Mouse (Mus musculus) c-Kit-positive CD71-positive TER-119-negative erythroid progenitor cells, embryonic 14.5 days (primary cell): ENCODE results near the gene Cpeb2.

Experiments
- DNase-seq: peaks from one replicate; pipeline ENCODE4 v3.0.0-alpha.2; 2013; ENCODE audit warnings: low read depth

Gene Cpeb2

DNA sequence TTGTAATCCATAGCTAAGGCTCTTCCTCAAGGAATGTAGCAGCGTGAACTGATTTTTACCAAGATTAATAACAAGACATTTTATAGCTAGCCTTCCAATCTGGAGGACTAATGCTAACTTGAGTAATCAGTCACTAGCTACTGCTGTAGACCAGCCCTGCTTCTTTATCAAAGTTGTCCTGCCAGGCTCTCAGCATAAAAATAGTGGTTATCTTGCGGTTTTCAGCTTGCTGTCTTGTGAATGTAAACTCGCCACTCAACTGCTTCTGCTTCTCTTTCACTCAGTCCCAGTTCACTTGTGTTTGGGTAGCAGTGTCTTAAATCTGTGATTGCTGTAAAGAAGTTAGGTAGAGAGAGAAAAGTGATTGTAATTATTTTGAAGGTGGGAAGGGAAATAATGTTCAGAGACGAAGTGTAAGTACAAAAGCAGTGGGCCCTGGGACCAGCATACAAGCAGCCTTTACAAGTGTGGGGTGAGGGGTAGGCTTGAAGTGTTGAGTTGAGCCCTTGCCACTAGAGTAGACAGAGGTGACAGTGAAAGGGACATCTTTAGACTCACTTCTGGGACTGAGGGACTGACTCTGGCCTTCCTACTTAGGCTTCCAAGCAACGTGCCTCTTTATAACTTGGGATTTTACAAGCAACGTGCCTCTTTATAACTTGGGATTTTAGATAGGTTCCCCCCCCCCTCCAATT is 6.3 kb downstream of the Cpeb2 start:
- DNase-seq, result no peak

DNA sequence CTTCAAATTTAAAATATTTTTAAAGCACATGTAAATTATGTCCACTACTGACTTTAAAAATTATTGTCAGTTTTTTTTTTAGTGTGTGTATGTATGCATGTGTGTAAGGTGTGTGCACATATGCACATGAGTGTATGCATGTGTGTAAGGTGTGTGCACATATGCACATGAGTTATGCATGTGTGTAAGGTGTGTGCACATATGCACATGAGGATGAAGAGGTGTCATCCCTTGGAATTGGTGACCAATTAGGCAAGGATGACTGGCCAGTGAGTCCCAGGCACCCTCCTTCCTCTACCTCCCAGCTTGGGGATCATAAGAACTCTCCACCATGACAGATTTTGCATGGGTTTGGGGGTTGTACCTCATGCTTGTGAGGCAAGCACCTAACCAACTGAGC is 7.8 kb downstream of the Cpeb2 start:
- DNase-seq, result no peak

DNA sequence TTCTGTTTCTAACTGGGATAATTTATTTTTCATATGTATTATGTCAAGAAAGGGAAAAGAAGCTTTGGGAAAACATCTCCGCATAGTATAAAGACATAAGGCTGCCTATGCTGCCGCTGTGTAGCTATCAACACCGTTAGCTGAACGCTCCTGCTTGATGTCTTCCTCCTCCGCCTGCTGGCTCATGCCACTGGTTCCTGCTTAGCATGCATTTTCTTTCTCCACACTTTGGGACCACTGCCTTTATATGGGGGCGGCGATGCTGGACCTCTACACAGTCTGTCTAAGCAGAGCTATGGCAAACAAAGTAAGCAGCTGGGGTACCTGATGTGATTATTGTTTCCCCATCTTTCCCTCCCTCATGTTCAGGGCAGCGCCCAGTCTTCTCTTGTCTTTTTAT is 13.3 kb downstream of the Cpeb2 start:
- no peak for DNase-seq

DNA sequence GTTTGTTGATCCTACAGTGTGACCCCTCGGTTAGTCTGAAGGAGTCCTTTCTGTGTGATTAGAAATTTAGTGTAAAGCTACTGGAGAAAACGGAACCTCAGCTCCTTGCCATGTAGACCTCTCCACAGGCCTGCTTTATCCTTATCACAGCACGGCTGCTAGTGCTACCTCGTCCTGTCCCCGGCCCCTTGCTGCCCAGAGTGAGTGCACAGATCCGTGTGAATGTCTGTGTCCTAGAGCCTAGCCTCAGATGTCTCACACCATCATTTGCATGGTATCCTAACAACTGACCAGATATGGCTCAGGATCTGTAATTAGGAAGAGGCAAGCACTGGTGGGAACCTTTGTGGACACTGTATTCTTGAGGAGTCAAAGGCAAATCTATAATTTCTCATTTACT is 14.0 kb downstream of the Cpeb2 start:
- no peak for DNase-seq

DNA sequence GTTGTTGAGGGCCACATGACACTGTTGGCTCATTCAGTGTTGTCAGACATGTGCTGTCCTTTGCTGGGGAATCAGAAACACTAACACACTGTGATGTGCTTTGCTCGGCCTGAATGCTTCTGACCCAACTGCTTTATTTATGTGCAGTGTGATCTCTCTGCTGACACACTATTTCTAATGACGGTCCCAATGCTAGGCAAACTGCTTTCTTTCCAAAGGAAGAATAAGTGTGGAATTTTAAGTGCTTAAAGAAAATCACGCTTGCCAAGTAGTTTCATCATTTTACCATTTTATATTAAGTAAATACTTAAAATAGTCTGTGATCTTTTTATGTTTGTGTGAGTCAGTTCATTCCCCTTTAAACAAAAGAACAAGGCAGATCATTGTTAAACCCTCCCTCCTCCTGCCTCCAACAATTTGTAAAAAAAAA is 15.0 kb downstream of the Cpeb2 start:
- DNase-seq, result no peak

DNA sequence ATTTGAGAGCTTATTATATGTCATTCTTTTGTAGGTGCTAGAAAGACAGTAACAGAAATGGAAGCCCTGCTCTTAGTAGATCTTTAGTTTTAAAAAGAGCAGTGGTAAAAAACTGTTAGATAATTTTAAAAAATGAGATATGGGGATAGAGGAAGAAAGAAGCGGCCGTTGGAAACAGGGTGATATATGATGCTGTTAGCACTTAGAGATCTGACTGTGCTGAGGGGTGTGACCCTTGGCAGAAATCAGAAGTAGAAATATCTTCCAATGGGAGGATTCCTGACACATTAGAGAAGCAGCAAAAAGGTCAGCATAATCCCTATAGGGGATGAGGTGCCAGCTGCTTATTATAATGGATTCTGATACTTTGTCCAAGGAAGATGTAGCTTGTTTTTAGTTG is 24.5 kb downstream of the Cpeb2 start:
- DNase-seq, result no peak

DNA sequence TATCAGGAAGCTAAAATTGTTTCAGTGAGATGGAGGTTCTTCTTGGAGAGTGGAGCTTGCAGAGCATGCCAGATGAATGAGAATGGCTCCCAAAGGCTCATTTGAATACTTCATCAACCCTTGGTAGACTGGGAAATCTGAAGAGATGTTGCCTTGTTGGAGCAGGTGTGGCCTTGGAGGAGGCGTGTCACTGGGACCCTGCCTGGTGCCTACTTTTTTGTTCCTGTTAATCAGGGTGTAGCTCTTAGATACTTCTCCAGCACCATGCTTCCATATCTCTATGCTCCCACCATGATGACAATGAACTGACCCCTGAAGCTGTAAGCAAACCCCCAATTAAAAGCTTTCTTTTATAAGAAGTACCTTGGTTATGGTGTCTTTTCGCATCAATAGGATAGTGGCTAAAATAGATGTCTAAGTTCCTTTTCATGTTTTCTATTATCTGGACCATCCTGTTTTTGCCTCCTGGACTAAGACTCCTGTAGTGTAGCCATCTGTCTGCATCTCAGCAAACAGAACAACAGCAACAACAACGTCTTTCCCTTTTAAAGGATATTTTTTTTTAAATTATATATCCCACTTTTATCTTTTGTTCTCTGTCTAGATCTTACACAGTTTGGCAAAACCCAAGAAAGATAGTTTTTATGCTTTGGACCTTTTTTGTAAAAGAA is 25.6 kb downstream of the Cpeb2 start:
- DNase-seq, result no peak

DNA sequence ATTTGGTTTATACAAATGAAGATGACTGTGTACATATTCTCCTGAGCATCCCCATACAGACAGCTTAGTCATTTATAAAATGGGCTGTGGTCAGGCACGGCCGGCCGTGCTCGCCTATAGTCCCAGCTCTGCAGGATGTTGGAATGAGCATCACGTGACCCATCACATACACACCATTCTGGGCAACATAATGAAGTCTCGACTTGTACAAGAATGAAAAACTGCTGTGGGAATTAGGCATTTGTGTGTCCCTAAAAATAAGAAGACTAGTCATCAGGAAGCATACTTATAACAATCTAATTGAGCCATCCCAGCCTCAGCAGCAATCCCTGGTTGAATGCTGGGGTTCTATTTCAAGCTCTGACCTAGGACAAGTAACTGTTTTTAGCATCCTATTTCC is 28.8 kb downstream of the Cpeb2 start:
- no peak for DNase-seq

DNA sequence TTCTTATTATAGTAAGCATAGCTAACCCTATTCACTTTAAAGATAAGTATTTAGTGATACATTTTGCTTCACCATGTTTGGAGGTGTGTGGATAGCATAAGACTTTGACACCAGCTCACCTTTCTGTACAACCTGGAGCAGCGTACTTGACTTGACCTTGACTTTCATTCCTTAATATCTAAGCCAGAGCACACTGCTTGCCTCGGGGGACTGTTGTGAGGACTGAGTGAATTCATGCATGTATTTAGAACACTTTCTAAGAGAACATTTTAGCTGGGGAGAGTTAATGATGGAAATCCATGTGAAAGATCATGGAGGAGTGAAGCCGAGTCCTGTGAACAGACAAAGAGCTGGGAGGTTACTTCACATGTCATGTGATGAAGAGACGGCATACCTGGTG is 31.0 kb downstream of the Cpeb2 start:
- DNase-seq, result no peak

DNA sequence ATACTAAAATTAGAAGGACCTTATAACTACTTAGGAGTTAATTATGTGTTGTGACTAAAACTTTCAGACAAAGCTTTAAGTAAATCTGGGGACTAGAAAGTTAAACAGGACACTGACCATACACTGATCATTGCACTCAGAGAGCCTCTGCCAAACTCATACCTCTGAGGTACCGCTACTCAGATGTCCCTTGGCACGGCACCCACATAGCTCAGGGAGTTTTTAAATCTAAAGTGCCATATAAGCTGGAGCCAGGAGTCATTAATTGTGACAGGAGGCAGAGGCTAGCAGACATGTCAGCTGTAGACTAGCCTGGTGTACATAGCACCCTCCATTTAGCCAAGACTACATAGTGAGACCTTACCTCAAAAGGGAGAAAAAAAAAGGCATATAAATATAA is 31.7 kb downstream of the Cpeb2 start:
- no peak for DNase-seq

DNA sequence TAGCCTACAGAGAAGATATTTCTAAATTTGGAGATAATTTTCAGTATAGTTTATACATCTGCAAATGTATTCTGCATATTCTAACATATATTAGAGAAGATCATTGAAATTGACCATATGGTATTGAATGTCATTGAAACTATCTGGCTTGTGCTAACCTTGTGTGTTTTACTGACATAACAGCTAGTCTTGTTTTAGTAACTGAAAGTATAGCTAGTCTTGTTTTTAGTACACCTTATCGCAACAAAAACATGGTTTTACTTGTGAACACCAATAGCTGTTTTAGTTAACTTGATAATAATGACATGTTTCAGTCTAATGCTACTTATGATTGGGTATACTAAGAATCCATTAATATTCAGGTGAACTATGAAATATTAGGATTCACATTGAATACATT is 45.0 kb downstream of the Cpeb2 start:
- DNase-seq, result no peak

DNA sequence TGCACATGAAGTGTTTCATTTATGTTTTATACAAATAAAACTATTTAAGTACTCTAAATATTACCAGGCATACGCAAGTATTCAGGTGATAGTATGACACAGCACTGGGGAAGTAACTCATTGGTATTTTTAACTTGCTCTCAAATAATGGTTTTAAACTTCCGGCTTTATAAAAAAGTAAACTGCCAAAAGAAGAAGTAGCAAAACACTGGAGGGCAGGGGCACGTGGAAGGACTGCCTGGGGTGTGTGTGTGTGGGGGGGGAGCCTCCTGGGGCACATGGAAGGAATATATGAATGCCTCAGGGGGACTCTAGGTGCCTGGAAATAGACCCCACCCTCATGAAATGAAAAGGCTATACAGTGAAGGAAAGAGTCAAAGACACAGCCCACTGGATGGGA is 46.8 kb downstream of the Cpeb2 start:
- no peak for DNase-seq

DNA sequence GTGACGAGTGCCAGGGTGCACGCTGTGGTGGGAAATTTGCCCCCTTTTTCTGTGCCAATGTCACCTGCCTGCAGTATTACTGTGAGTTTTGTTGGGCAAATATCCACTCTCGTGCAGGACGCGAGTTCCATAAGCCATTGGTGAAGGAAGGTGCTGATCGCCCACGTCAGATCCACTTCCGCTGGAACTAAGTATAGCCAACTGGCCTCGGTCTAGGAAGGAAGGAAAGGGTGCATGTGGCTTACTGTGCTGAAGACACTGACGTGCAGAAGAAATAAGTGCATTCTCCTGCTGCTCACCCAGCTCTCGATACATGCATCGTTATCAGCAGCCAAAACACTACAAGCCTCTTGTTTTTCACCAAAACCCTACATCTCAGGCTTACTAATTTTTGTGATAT is 52.8 kb downstream of the Cpeb2 start:
- no peak for DNase-seq

DNA sequence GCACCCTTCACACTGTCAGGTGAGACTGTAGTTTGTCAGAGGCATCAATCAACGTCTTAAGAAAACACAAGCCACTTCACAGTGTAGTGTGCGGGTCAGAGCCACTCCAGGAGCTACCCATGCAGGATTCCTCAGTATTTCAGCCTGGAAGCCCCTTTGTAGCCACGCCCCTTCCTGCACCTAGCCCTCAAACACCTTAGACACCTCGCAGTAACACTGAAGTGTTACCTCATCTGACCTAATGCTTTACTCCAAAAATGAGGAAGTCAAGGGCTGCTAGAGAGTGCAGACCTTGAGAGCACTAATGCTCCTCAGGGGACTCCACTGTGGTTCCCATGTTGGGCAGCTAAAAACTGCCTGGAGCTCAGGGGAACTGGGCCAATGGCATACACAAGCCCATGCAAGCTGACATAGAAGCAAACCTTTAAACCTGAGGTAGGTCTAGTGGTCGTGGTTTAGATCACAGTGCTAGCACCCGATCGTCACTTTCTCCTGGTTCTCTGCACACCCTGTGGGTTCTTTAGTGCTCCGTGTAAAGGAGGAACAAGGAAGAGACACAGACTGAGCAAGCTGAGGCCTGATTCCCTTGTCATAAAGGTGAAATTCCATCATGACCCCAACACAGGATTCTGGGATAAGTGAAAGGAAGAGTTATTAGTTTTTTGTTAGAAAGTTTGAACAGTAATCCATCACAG is 56.9 kb downstream of the Cpeb2 start:
- DNase-seq, result no peak

DNA sequence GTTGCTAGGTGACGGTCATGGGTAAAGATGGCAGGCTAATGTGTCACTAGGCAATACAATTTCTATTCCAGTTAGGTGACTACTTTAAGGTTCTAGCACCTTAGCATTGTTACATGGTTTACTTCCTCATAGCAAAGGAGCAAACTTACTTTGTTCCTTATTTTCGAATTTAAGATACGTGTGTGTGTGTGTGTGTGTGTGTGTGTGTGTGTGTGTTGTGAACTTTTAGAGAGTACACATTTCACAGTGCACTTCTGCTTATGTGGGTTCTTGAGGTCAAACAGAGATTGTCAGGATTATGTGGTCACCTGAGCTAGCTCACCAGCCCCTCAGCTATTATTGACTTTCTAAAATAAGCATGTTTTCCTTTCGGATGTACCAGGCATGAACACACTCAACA is 60.2 kb downstream of the Cpeb2 start:
- no peak for DNase-seq

DNA sequence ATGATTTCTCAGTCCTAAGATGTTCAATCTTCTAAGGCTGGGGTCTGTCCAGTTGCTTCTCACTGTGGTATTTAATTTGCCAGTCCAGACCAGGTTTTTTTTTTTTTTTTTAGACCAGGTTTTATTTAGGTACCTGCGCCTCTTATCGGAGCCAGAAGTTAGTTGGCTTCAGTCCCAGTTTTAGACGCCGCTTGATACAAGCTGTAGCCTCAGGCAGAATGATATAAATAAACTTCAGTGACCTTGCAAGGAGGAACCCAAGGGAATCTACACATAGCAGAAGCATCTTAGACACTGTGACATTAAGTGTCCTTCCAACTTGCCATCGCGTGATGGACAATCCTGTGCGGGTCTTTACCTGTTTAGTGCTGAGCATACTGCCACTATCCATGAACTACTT is 64.5 kb downstream of the Cpeb2 start:
- no peak for DNase-seq

DNA sequence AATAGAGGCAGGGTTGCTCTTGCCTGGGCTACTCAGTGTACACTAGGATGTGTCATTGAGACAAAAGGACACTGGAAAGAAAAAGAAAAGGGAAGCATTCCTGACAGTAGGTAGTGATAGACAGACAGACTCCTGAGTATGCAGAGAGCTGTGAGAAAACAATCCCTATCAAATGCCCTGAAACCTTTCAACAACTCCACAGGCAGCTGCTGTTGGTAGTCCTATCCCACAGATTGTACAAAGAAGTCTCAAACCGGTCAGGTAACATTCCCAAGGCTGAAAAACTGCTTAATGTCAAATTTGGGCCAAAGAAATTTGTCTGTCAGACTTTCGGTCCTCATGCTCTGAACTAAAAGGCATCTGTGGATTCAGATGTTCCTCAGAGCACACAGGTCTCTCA is 66.0 kb downstream of the Cpeb2 start:
- DNase-seq, result no peak

DNA sequence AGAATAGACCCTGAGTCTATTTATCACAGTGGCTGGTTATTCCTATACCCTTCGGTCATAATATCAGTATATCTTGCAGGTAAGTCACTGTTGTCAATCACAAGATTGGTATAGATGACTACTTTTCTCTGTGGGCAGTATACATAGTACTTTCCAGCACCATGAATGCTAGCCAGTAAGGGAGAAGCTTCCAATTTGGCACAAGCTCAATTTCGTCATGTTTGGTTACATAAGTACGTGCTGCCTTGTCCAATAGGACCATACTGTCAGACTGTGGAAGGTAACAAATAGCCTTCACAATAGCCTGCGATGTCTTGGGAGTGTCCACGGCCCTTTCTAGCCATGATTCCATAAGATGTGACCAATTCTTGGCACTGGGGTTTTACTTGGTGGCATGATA is 67.1 kb downstream of the Cpeb2 start:
- no peak for DNase-seq

DNA sequence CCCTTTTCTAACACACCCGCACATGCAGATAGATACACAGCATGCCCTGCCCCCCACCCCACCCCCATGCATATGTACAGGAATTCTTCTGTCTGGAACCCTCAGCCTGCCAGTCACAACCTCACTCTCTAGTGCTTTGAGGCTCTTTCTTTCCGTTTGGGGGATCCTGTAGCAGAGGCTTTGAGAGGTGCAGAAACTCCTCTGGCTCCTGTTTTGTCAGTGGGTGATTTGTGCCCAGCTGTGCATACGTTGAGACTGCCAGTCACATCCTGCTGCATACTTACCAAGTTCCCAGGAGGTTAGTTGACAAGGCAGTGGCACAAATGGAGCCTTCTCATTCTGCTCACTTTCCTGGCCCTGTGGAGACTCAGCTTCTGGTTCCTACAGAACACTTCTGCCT is 68.0 kb downstream of the Cpeb2 start:
- no peak for DNase-seq

DNA sequence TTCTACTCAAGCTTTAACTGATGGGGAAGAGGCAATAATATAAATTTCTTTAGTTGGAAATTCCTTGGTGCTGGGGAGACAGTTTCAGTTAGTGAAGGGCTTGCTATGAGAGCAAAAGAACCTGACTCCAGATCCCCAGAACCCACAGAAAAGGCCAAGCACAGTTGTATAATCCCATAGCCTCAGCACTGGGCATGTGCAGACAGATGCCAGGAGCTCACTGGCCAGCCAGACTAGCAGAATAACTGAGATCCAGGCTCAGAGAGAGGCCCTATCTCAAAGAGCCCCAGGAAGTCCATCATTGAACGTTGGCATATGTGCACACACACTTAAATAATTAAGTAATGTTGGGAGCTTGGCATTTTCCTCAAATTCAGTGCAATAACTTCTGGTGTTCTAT is 70.5 kb downstream of the Cpeb2 start:
- DNase-seq, result no peak

DNA sequence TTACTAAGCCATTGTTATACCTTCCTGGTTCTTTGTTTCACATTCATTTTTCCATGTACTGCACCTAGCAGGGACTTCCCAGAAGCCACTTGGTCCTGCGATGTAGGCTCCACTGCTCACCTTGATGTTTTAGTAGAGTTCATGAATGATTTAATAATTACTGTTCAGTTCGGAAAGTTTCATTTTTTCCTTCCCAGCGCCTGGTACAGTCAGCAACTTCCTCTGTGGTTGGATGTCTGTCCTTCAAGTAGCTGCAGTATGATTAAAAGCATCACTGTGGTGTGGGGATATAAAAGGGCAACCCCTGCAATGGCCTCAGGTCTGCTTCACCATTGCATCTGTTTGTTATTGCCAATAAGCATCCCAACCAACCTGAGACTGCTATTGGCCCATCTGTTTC is 72.5 kb downstream of the Cpeb2 start:
- DNase-seq, result no peak

DNA sequence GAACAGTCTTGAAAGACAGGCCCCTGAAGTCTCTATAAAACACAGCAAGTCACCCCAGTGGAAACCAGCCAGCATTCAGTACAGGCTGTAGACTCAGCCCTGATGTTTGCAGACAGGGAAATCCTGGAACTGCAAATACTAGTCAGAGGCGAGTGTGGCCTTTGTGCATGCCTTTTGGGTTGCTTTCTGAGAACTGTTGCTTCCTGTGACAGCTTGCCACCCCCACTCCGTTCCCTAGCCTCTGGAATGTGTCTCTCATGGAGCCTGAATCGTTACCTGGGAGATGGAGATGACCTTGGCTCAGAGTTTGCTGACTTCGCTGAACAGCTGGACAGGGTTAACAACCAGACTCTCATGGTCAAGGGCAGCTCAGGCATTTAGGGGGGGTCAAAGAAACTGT is 77.0 kb downstream of the Cpeb2 start:
- DNase-seq, result no peak

DNA sequence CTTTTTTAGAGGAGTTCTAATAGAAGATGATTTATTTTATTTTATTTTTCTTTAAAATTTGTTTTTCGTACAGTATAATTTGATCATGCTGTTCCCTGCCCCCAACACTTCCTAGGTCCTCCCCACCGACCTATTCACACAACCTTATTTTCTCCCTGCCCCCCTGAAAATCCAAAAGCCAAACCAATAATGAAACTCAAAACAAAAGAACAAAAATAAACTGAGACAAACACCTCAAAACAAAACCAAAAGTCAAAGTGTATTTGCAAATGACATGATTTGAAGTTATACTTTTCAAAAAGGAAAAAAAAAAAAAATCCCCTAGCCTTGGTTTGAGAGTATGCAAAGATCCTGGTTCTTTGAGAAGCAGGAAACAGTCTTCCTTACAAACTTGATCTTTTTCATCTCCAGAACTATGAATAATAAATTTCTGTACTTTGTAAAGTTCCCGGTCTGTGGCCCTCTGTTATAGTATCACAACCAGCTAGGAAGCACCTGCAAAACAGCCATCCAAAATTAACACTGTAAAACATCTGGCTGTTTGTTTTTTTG is 91.4 kb downstream of the Cpeb2 start:
- no peak for DNase-seq
